Mouse (Mus musculus): Measurements from ENCODE around the gene Anxa11. TPM values are rescaled to one million over a fixed set of nuclear protein-coding genes. Genes with fewer than 3 reads are reported as not detected.
A peak's percentile ranks its signal among the peaks of the same experiment; 100 is the strongest.

The Anxa11 gene
- polyA plus RNA-seq, 1 experiment = 113 TPM

- 93% methylated on average over 8 of the region's 8 CpGs for WGBS
- H3K27ac ChIP-seq (ENCODE audit: control insufficient read depth, insufficient read depth, low read length) = no peak overlapping the region
- TF ChIP-seq POLR2A (IDR thresholded peaks at IDR 0.05; ENCODE audit: control insufficient read depth, extremely low read depth, insufficient read depth, low read length, poor library complexity) = no peak
- TF ChIP-seq CTCF (IDR thresholded peaks at IDR 0.05; ENCODE audit: borderline replicate concordance, control insufficient read depth, extremely low read depth, insufficient read depth, low read length, poor library complexity) = no peak
Measured at GRCm38 (mm10) chr14:25838411-25838810, 3.5 kb upstream of the Anxa11 start.

GRCm38 (mm10) chr14:25839791-25840190 is 2.2 kb upstream of the Anxa11 start:
- Histone ChIP-seq H3K27ac (ENCODE audit: control insufficient read depth, insufficient read depth, low read length) (no peak overlapping the region), H3K4me1 (replicated peaks; ENCODE audit: control insufficient read depth, insufficient read depth, low read length) (peaks cover 7% of the 10 kb centered on the region), H3K36me3 (ENCODE audit: control insufficient read depth, insufficient read depth, low read length) (no peaks in the 10 kb centered on the region), H3K27me3 (ENCODE audit: control insufficient read depth, insufficient read depth, low read length) (no peaks in the 10 kb centered on the region), H3K4me3 (ENCODE audit: control insufficient read depth, insufficient read depth, low read length) (no peak overlapping the region)
- TF ChIP-seq POLR2A (IDR thresholded peaks at IDR 0.05; ENCODE audit: control insufficient read depth, extremely low read depth, insufficient read depth, low read length, poor library complexity) = no peak
- no peak for TF ChIP-seq CTCF (IDR thresholded peaks at IDR 0.05; ENCODE audit: borderline replicate concordance, control insufficient read depth, extremely low read depth, insufficient read depth, low read length, poor library complexity)
- no peak for DNase-seq
- 84% methylated on average over 7 of the region's 7 CpGs for WGBS

More at GRCm38 (mm10) chr14:25838411-25838810, 3.5 kb upstream of the Anxa11 start:
- no peaks in the 10 kb centered on the region for H3K27me3 ChIP-seq (ENCODE audit: control insufficient read depth, insufficient read depth, low read length)
- no peak overlapping the region for H3K4me3 ChIP-seq (ENCODE audit: control insufficient read depth, insufficient read depth, low read length)
- peaks cover 7% of the 10 kb centered on the region for H3K4me1 ChIP-seq (replicated peaks; ENCODE audit: control insufficient read depth, insufficient read depth, low read length)
- no peak for DNase-seq
- no peaks in the 10 kb centered on the region for H3K36me3 ChIP-seq (ENCODE audit: control insufficient read depth, insufficient read depth, low read length)

- no peak for TF ChIP-seq POLR2A (IDR thresholded peaks at IDR 0.05; ENCODE audit: control insufficient read depth, extremely low read depth, insufficient read depth, low read length, poor library complexity)
- TF ChIP-seq CTCF (IDR thresholded peaks at IDR 0.05; ENCODE audit: borderline replicate concordance, control insufficient read depth, extremely low read depth, insufficient read depth, low read length, poor library complexity) = no peak
- Histone ChIP-seq H3K27ac (ENCODE audit: control insufficient read depth, insufficient read depth, low read length) (no peak overlapping the region), H3K4me3 (ENCODE audit: control insufficient read depth, insufficient read depth, low read length) (no peak overlapping the region), H3K36me3 (ENCODE audit: control insufficient read depth, insufficient read depth, low read length) (no peaks in the 10 kb centered on the region), H3K4me1 (replicated peaks; ENCODE audit: control insufficient read depth, insufficient read depth, low read length) (peaks cover 7% of the 10 kb centered on the region), H3K27me3 (ENCODE audit: control insufficient read depth, insufficient read depth, low read length) (no peaks in the 10 kb centered on the region)
- 88% methylated on average over 7 of the region's 7 CpGs for WGBS
- no peak for DNase-seq
Measured at GRCm38 (mm10) chr14:25840961-25841360, 995 bp upstream of the Anxa11 start.

GRCm38 (mm10) chr14:25841579-25841978 is 377 bp upstream of the Anxa11 start:
- Histone ChIP-seq H3K27me3 (ENCODE audit: control insufficient read depth, insufficient read depth, low read length) (no peaks in the 10 kb centered on the region), H3K27ac (ENCODE audit: control insufficient read depth, insufficient read depth, low read length) (no peak overlapping the region), H3K36me3 (ENCODE audit: control insufficient read depth, insufficient read depth, low read length) (no peaks in the 10 kb centered on the region), H3K4me1 (replicated peaks; ENCODE audit: control insufficient read depth, insufficient read depth, low read length) (peaks cover 7% of the 10 kb centered on the region), H3K4me3 (ENCODE audit: control insufficient read depth, insufficient read depth, low read length) (no peak overlapping the region; the same call in 1 of the 2 replicates)
- no peak for DNase-seq
- TF ChIP-seq CTCF (IDR thresholded peaks at IDR 0.05; ENCODE audit: borderline replicate concordance, control insufficient read depth, extremely low read depth, insufficient read depth, low read length, poor library complexity) (no peak), POLR2A (IDR thresholded peaks at IDR 0.05; ENCODE audit: control insufficient read depth, extremely low read depth, insufficient read depth, low read length, poor library complexity) (no peak)
- WGBS = under 1% methylated on average over 4 of the region's 4 CpGs

GRCm38 (mm10) chr14:25842688-25843003 is 690 bp downstream of the Anxa11 start:
- DNase-seq = peak; percentile 15
- no peak for TF ChIP-seq CTCF (IDR thresholded peaks at IDR 0.05; ENCODE audit: borderline replicate concordance, control insufficient read depth, extremely low read depth, insufficient read depth, low read length, poor library complexity)
- TF ChIP-seq POLR2A (IDR thresholded peaks at IDR 0.05; ENCODE audit: control insufficient read depth, extremely low read depth, insufficient read depth, low read length, poor library complexity) = no peak
- Histone ChIP-seq H3K27me3 (ENCODE audit: control insufficient read depth, insufficient read depth, low read length) (no peaks in the 10 kb centered on the region), H3K4me1 (replicated peaks; ENCODE audit: control insufficient read depth, insufficient read depth, low read length) (peaks cover 7% of the 10 kb centered on the region), H3K27ac (ENCODE audit: control insufficient read depth, insufficient read depth, low read length) (peak overlapping the region; percentile 35; the same call in 1 of the 2 replicates), H3K4me3 (ENCODE audit: control insufficient read depth, insufficient read depth, low read length) (peak overlapping the region; percentile 89), H3K36me3 (ENCODE audit: control insufficient read depth, insufficient read depth, low read length) (no peaks in the 10 kb centered on the region)
- WGBS = 6% methylated on average over 12 of the region's 12 CpGs

- peaks cover 7% of the 10 kb centered on the region for H3K4me1 ChIP-seq (replicated peaks; ENCODE audit: control insufficient read depth, insufficient read depth, low read length)
- no peaks in the 10 kb centered on the region for H3K27me3 ChIP-seq (ENCODE audit: control insufficient read depth, insufficient read depth, low read length)
- no peak overlapping the region for H3K4me3 ChIP-seq (ENCODE audit: control insufficient read depth, insufficient read depth, low read length)
- TF ChIP-seq CTCF (IDR thresholded peaks at IDR 0.05; ENCODE audit: borderline replicate concordance, control insufficient read depth, extremely low read depth, insufficient read depth, low read length, poor library complexity) (no peak), POLR2A (IDR thresholded peaks at IDR 0.05; ENCODE audit: control insufficient read depth, extremely low read depth, insufficient read depth, low read length, poor library complexity) (no peak)
- no peaks in the 10 kb centered on the region for H3K36me3 ChIP-seq (ENCODE audit: control insufficient read depth, insufficient read depth, low read length)
- no peak for DNase-seq
- no peak overlapping the region for H3K27ac ChIP-seq (ENCODE audit: control insufficient read depth, insufficient read depth, low read length)
- 97% methylated on average over 4 of the region's 4 CpGs for WGBS
Measured at GRCm38 (mm10) chr14:25844372-25844771, 2.4 kb downstream of the Anxa11 start.

- WGBS = 96% methylated on average over 6 of the region's 6 CpGs
- TF ChIP-seq POLR2A (IDR thresholded peaks at IDR 0.05; ENCODE audit: control insufficient read depth, extremely low read depth, insufficient read depth, low read length, poor library complexity) (no peak), CTCF (IDR thresholded peaks at IDR 0.05; ENCODE audit: borderline replicate concordance, control insufficient read depth, extremely low read depth, insufficient read depth, low read length, poor library complexity) (no peak)
- H3K27ac ChIP-seq (ENCODE audit: control insufficient read depth, insufficient read depth, low read length) = no peak overlapping the region
Measured at GRCm38 (mm10) chr14:25845832-25846383, 4.0 kb downstream of the Anxa11 start.

More at GRCm38 (mm10) chr14:25845832-25846383, 4.0 kb downstream of the Anxa11 start:
- H3K27me3 ChIP-seq (ENCODE audit: control insufficient read depth, insufficient read depth, low read length) = no peaks in the 10 kb centered on the region
- H3K4me1 ChIP-seq (replicated peaks; ENCODE audit: control insufficient read depth, insufficient read depth, low read length) = peaks cover 7% of the 10 kb centered on the region
- H3K4me3 ChIP-seq (ENCODE audit: control insufficient read depth, insufficient read depth, low read length) = no peak overlapping the region
- no peak for DNase-seq
- H3K36me3 ChIP-seq (ENCODE audit: control insufficient read depth, insufficient read depth, low read length) = no peaks in the 10 kb centered on the region

Measured in thymus, adult 2 months (tissue).